Mouse (Mus musculus) c-Kit-positive CD71-negative TER-119-negative erythroid progenitor cells, embryonic 14.5 days (primary cell): ENCODE data around the gene Scaf11.

Source experiments
- DNase-seq: peaks from one replicate; pipeline ENCODE4 v3.0.0-alpha.2; 2013; ENCODE audit warnings: low read depth

Gene Scaf11

GRCm38 (mm10) chr15:96396641-96397344, 63.9 kb downstream of the Scaf11 start:
- DNase-seq: no peak

DNA sequence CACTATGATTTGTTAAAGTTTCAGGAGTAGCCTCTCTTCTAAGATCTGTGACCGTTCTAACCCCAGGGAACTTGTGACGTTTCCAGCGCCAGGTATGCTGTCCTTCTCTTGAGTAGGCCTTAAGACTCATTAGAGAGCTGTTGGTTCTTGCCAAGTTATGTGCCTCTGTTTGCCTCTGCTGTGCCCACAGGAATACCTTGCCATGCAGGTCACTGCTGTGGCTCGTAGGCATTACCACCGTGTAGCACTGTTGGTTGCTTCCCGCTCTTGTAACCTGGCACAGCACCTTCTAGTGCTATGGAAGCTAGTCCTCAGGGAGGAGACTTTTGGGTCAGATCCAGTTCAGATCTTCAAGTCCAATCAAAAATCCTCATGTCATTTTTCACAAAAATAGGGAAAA, 65.6 kb downstream of the Scaf11 start:
- DNase-seq: no peak

GRCm38 (mm10) chr15:96392878-96393277, 67.8 kb downstream of the Scaf11 start:
- no peak for DNase-seq

GRCm38 (mm10) chr15:96388565-96388964, 72.1 kb downstream of the Scaf11 start:
- DNase-seq: no peak

DNA sequence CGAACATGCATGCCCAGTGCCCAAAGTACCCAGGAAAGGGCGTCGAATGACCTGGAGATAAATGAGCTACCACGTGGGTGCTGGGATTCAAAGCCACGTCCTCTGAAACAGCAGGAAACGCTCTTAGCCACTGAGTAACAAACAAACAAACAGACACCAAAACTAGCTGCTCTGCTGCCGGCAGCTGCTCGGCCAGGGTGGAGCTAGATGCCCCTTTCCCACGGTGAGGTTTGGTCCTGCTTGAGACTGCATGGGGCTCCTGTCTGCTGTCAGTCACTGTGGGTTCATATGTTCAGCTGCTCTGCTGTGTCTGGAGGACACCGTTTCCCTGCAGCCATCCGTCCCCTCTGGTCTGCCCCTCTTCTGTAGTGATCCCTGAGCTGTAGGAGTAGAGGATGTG, 78.4 kb downstream of the Scaf11 start:
- no peak for DNase-seq

- DNase-seq: no peak
Observed at GRCm38 (mm10) chr15:96377701-96378100, 82.9 kb downstream of the Scaf11 start.

GRCm38 (mm10) chr15:96377263-96377662, 83.4 kb downstream of the Scaf11 start:
- no peak for DNase-seq

GRCm38 (mm10) chr15:96376214-96376613, 84.4 kb downstream of the Scaf11 start:
- DNase-seq: no peak

DNA sequence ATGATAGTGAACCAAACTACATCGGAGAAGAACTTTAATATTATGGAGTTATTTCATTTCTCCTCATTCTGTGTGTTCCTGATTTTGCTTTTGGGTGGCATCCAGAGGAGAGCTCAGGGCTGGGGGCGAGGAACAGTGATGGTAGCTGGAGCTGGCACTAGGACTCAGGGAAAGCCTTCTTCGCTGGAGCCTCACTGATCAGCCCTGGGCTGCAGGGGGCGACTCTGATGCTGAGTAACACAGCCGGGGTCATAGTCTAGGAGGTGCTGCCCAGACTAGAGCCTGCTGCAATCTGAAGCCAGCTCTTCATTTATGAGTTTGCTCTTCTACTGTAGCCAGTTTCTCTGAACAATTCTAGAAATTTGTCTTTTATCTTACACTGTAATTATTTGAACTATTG, 87.5 kb downstream of the Scaf11 start:
- DNase-seq: no peak

DNA sequence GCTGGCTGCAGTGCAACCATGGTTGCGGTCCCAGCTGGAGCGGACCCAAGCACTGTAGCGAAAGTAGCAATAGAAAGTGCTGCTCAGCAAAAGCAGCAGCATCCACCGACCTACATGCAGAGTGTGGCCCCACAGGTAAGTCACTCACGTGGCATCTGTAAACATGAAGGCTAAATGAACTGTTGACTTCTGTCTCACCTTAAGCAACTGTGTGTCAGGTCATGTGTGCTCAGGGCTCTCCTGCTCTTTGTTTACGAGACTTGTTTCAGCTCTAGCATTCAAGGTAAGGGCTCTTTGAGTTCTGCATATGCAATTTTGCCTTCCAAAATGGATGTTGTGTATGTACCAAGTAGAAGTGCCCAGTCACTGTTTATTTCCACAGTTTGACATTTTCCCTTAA, 88.0 kb downstream of the Scaf11 start:
- no peak for DNase-seq

- DNase-seq: no peak
Observed at GRCm38 (mm10) chr15:96371311-96371710, 89.3 kb downstream of the Scaf11 start.

GRCm38 (mm10) chr15:96366176-96366963, 94.3 kb downstream of the Scaf11 start:
- no peak for DNase-seq

DNA sequence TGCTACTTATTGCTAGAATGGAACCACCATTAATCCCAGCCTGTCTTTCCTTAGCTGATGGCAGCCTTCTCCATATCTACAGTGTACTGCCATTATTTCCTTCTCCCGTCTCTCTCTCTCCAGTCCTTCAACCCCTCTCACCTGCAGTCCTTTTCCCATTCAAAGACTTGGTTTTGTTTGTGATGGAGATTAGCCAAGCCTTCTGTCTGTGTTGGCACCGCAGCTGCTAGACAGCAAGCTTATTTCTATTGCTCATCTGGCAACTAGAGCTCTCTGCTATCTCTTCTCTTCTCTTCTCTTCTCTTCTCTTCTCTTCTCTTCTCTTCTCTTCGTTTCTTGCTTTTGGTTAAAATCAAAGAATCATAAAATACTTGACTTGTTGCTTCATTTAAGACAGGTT, 95.3 kb downstream of the Scaf11 start:
- no peak for DNase-seq
